Mouse (Mus musculus): ENCODE results near the gene Apobec2. TPM values are rescaled to one million over a fixed set of nuclear protein-coding genes. Genes with fewer than 3 reads are reported as not detected.
"Not testable (repeated sequence)": the region's sequence is repeated elsewhere in the genome, so short reads cannot be mapped to it uniquely, and the experiment has no call there.

The Apobec2 gene
- polyA plus RNA-seq (2014; fragmentation: Nextera tagmentation; extraction: Ambion mirVana) = 0.52 and 0.63 TPM in 2 replicates

- 64% methylated on average over 16 of the region's 16 CpGs for WGBS
- no peak for DNase-seq (ENCODE audit: low spot score)
- Histone ChIP-seq H3K9ac (no peak within 1 kb of the TSS), H3K27ac (no peak within 1 kb of the TSS), H3K36me3 (replicated peaks; ENCODE audit: control insufficient read depth, insufficient read depth) (no peaks in the 10 kb centered on the region), H3K4me3 (replicated peaks; ENCODE audit: low read length) (no peak within 1 kb of the TSS), H3K27me3 (ENCODE audit: control insufficient read depth, insufficient read depth, low read length) (no peaks in the 10 kb centered on the region), H3K4me1 (replicated peaks; ENCODE audit: control insufficient read depth, insufficient read depth, low read length) (peaks cover 5% of the 10 kb centered on the region; the same call in 1 of the 2 replicates), H3K9me3 (ENCODE audit: control insufficient read depth, low read length) (no peaks in the 10 kb centered on the region), H3K4me2 (replicated peaks) (no peak within 1 kb of the TSS)
- no peak for ATAC-seq (ENCODE audit: low FRiP score)
Observed at GRCm38 (mm10) chr17:48432158-48432980, at the start of gene Apobec2. Apobec2 (minus strand) TSS chr17:48432930.

GRCm38 (mm10) chr17:48479952-48480351 lies 47.2 kb upstream of the Apobec2 start:
- H3K27me3 ChIP-seq (ENCODE audit: control insufficient read depth, insufficient read depth, low read length) = no peaks in the 10 kb centered on the region
- H3K4me2 ChIP-seq (replicated peaks) = no peak overlapping the region
- no peaks in the 10 kb centered on the region for H3K36me3 ChIP-seq (replicated peaks; ENCODE audit: control insufficient read depth, insufficient read depth)
- no peak for DNase-seq (ENCODE audit: low spot score)
- 88% methylated on average over 10 of the region's 10 CpGs for WGBS
- no peak overlapping the region for H3K4me3 ChIP-seq (replicated peaks; ENCODE audit: low read length)
- H3K9me3 ChIP-seq (ENCODE audit: control insufficient read depth, low read length) = no peaks in the 10 kb centered on the region
- no peak overlapping the region for H3K9ac ChIP-seq
- ATAC-seq (ENCODE audit: low FRiP score) = no peak
- no peak overlapping the region for H3K27ac ChIP-seq
- H3K4me1 ChIP-seq (replicated peaks; ENCODE audit: control insufficient read depth, insufficient read depth, low read length) = no peaks in the 10 kb centered on the region

GRCm38 (mm10) chr17:48475444-48475843 lies 42.7 kb upstream of the Apobec2 start:
- no peak overlapping the region for H3K9ac ChIP-seq
- H3K27ac ChIP-seq = no peak overlapping the region
- H3K9me3 ChIP-seq (ENCODE audit: control insufficient read depth, low read length) = no peaks in the 10 kb centered on the region
- 83% methylated on average over 8 of the region's 8 CpGs for WGBS
- no peak for ATAC-seq (ENCODE audit: low FRiP score)
- no peaks in the 10 kb centered on the region for H3K4me1 ChIP-seq (replicated peaks; ENCODE audit: control insufficient read depth, insufficient read depth, low read length)
- H3K4me2 ChIP-seq (replicated peaks) = no peak overlapping the region
- H3K36me3 ChIP-seq (replicated peaks; ENCODE audit: control insufficient read depth, insufficient read depth) = no peaks in the 10 kb centered on the region
- H3K4me3 ChIP-seq (replicated peaks; ENCODE audit: low read length) = no peak overlapping the region
- no peak for DNase-seq (ENCODE audit: low spot score)
- no peaks in the 10 kb centered on the region for H3K27me3 ChIP-seq (ENCODE audit: control insufficient read depth, insufficient read depth, low read length)

- H3K4me1 ChIP-seq (replicated peaks; ENCODE audit: control insufficient read depth, insufficient read depth, low read length); H3K9ac ChIP-seq; H3K27ac ChIP-seq; H3K27me3 ChIP-seq (ENCODE audit: control insufficient read depth, insufficient read depth, low read length); DNase-seq (ENCODE audit: low spot score); ATAC-seq (ENCODE audit: low FRiP score); H3K36me3 ChIP-seq (replicated peaks; ENCODE audit: control insufficient read depth, insufficient read depth); H3K4me3 ChIP-seq (replicated peaks; ENCODE audit: low read length); H3K4me2 ChIP-seq (replicated peaks); H3K9me3 ChIP-seq (ENCODE audit: control insufficient read depth, low read length): not testable (repeated sequence)
- 85% methylated on average over 6 of the region's 6 CpGs for WGBS
Observed at GRCm38 (mm10) chr17:48474282-48474681, 41.6 kb upstream of the Apobec2 start.

- DNase-seq (ENCODE audit: low spot score) = peak; percentile 95
- H3K36me3 ChIP-seq (replicated peaks; ENCODE audit: control insufficient read depth, insufficient read depth) = no peaks in the 10 kb centered on the region
- peak overlapping the region; percentile 22 for H3K4me2 ChIP-seq (replicated peaks)
- WGBS = 12% methylated on average over 22 of the region's 22 CpGs
- H3K9me3 ChIP-seq (ENCODE audit: control insufficient read depth, low read length) = no peaks in the 10 kb centered on the region
- H3K9ac ChIP-seq = no peak overlapping the region
- H3K27ac ChIP-seq = no peak overlapping the region
- ATAC-seq (ENCODE audit: low FRiP score) = peak; percentile 86
- H3K27me3 ChIP-seq (ENCODE audit: control insufficient read depth, insufficient read depth, low read length) = no peaks in the 10 kb centered on the region; the same call in 1 of the 2 replicates
- no peak overlapping the region for H3K4me3 ChIP-seq (replicated peaks; ENCODE audit: low read length)
- 0 out of 2 replicates have a peak, but pooled peaks cover 2% of the 10 kb centered on the region for H3K4me1 ChIP-seq (replicated peaks; ENCODE audit: control insufficient read depth, insufficient read depth, low read length)
Observed at GRCm38 (mm10) chr17:48467395-48468231, 34.9 kb upstream of the Apobec2 start.

GRCm38 (mm10) chr17:48466769-48467394 lies 34.2 kb upstream of the Apobec2 start:
- Histone ChIP-seq H3K36me3 (replicated peaks; ENCODE audit: control insufficient read depth, insufficient read depth) (no peaks in the 10 kb centered on the region), H3K4me1 (replicated peaks; ENCODE audit: control insufficient read depth, insufficient read depth, low read length) (0 out of 2 replicates have a peak, but pooled peaks cover 2% of the 10 kb centered on the region), H3K27me3 (ENCODE audit: control insufficient read depth, insufficient read depth, low read length) (no peaks in the 10 kb centered on the region; the same call in 1 of the 2 replicates), H3K4me3 (replicated peaks; ENCODE audit: low read length) (no peak overlapping the region), H3K4me2 (replicated peaks) (peak overlapping the region; percentile 22), H3K9me3 (ENCODE audit: control insufficient read depth, low read length) (no peaks in the 10 kb centered on the region), H3K9ac (no peak overlapping the region), H3K27ac (no peak overlapping the region)
- DNase-seq (ENCODE audit: low spot score) (no peak), ATAC-seq (ENCODE audit: low FRiP score) (0 out of 2 replicates have a peak, but pooled peaks have one; percentile 34)
- 48% methylated on average over 22 of the region's 22 CpGs for WGBS

GRCm38 (mm10) chr17:48463391-48463790 lies 30.7 kb upstream of the Apobec2 start:
- Histone ChIP-seq H3K4me1 (replicated peaks; ENCODE audit: control insufficient read depth, insufficient read depth, low read length) (0 out of 2 replicates have a peak, but pooled peaks cover 2% of the 10 kb centered on the region), H3K27me3 (ENCODE audit: control insufficient read depth, insufficient read depth, low read length) (no peaks in the 10 kb centered on the region; the same call in 1 of the 2 replicates), H3K27ac (no peak overlapping the region), H3K36me3 (replicated peaks; ENCODE audit: control insufficient read depth, insufficient read depth) (no peaks in the 10 kb centered on the region), H3K9ac (no peak overlapping the region), H3K9me3 (ENCODE audit: control insufficient read depth, low read length) (no peaks in the 10 kb centered on the region), H3K4me2 (replicated peaks) (no peak overlapping the region), H3K4me3 (replicated peaks; ENCODE audit: low read length) (no peak overlapping the region)
- 97% methylated on average over 4 of the region's 4 CpGs for WGBS
- ATAC-seq (ENCODE audit: low FRiP score) = no peak
- no peak for DNase-seq (ENCODE audit: low spot score)

GRCm38 (mm10) chr17:48462096-48462495 lies 29.4 kb upstream of the Apobec2 start:
- 97% methylated on average over 13 of the region's 13 CpGs for WGBS
- no peak for ATAC-seq (ENCODE audit: low FRiP score)
- Histone ChIP-seq H3K27ac (no peak overlapping the region), H3K27me3 (ENCODE audit: control insufficient read depth, insufficient read depth, low read length) (no peaks in the 10 kb centered on the region; the same call in 1 of the 2 replicates), H3K4me2 (replicated peaks) (no peak overlapping the region), H3K9ac (no peak overlapping the region), H3K36me3 (replicated peaks; ENCODE audit: control insufficient read depth, insufficient read depth) (no peaks in the 10 kb centered on the region), H3K9me3 (ENCODE audit: control insufficient read depth, low read length) (no peaks in the 10 kb centered on the region), H3K4me3 (replicated peaks; ENCODE audit: low read length) (no peak overlapping the region), H3K4me1 (replicated peaks; ENCODE audit: control insufficient read depth, insufficient read depth, low read length) (no peaks in the 10 kb centered on the region)
- DNase-seq (ENCODE audit: low spot score) = no peak

Measured in hindbrain, embryonic 14.5 days (tissue).